Mouse (Mus musculus) adrenal gland, postnatal 14 days (tissue): ENCODE results near the gene Gtpbp1. TPM values are rescaled to one million over a fixed set of nuclear protein-coding genes. Genes with fewer than 3 reads are reported as not detected.

Experiments used
- DNase-seq: peaks from one replicate; pipeline ENCODE4 v3.0.0; 2021; ENCODE audit warnings: mixed read lengths
- total RNA-seq: library from RNA; stranded (reverse); gene quantifications from 2 replicates; pipeline ENCODE4 v1.2.3, GENCODE M21; 2021

The Gtpbp1 gene
- total RNA-seq, 1 experiment from 2014 or later: 26.1 TPM

DNA sequence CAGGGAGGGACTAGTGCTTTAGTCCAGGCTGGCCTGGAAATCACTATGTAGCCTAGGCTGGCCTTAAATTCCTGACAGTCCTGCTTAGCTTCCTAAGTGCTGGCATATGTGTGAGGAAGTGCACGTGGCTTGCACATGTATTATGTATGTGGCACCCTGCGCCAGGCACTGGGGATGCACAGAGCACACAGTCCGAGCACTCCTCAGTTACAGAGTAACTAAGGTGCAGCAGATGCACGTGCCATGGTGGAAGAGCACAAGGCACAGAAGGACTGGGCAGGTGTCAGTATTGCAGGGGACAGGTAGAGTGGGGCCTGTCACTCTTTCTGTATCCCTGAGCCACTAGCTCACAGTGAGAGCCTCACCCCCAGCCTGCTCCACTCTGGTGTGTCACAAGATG lies 64.5 kb downstream of the Gtpbp1 start:
- DNase-seq: no peak

- no peak for DNase-seq
Measured at GRCm38 (mm10) chr15:79755977-79756625, 65.5 kb downstream of the Gtpbp1 start.

- DNase-seq: no peak
Measured at GRCm38 (mm10) chr15:79757118-79757517, 66.5 kb downstream of the Gtpbp1 start.

GRCm38 (mm10) chr15:79760956-79761355 lies 70.3 kb downstream of the Gtpbp1 start:
- no peak for DNase-seq

DNA sequence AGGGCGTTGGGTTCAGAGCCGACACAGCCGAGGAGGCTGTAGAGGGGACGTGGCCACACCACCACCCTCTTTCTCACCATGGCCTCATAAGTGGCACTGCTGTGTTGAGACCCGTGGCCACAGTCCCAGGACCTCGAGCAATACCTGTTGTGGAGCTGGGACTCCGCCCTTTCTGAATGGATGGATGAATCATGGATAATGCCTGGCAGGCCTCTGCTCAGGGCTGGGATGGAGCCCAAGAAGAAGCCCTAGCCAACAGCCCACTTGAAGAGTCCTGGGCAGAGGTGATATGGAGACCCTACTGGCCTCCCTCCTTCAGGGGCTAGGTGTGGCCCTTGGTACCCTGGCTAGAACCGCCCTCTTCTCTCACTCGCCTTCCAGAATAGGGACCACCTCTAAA lies 72.4 kb downstream of the Gtpbp1 start:
- DNase-seq: no peak

DNA sequence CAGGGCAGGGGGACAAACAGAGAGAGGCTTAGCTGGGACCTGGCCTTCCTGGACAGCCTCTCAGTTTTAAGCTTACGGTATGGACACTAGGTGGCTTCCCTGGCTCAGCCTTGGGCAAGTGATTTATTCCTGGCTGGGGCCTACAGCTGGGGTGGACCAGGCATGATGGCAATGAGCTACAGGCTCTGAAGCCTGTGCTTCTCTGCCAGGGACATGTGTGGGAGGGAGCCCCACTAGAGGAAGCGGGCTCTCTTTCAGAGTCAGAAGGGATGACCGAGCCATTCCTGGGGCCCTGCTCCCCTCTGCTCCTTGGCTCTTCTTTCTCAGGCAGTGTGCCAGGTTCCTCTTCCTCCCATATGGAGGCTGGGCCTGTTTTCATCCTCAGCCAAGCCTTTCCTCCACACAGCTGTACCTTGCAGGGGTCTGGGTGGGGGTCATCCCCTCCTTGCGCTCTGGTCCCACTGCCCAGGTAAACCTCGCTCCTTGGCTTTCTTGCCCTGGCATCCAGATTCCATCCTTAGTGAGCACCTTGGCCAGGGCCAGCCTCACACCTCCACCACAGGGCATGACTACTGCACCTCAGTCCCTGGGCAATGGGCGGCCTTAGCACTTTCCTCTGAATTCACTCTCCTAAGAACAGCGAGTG lies 73.1 kb downstream of the Gtpbp1 start:
- peak; percentile 44 for DNase-seq

DNA sequence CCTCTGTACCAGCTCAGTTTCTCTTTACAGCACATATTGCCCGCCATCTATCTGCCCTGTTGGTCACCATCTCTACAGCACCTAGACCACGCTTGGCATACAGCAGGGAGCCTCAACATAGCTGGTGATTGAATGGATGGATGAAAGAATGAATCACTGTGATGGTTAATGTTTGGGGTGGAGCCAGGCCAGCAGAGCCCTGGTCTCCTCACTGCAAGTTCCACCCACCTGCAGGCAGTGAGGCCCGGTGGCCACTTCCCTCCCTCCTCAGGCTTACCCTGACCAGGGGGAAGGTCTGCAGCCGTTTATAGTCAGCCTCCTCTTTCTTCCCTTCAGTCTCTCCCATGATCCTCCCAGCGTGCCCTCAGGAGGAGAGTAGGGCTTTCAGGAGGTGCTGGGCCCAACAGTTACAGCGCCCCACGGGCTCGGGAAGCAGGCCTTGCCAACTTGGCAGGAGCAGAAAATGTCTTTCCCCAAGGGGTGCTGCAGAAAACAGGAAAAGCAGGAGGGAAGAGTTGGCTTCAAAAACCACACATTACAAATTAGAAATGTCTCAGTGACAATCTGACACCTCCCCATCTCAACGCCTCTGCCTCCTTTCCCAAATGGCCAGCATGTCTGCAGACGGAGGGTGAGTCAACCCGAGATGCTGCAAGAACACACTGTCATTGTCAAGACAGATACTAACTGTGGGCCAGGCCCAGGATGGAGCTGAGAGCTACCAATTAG lies 74.1 kb downstream of the Gtpbp1 start:
- no peak for DNase-seq

GRCm38 (mm10) chr15:79765361-79765760 lies 74.7 kb downstream of the Gtpbp1 start:
- DNase-seq: peak; percentile 64

DNA sequence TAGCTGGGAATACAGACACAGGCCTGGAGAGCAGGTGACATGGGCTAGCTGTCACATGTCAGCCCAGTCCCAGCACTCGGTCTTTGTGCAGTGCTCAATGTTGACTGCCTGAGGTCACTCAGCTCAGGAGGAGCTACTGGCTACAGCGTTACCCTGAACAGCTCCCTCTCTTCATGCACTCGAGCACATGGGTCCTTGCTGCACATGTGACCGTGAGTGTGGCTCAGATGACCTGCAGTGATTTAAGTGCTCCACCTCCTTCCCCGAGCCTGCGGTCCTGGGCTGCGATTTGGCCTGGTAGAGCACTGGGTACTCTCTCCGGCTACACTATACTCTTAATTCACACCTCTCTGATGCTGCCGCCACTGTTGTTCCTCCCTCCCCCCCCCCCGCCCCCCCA lies 75.5 kb downstream of the Gtpbp1 start:
- no peak for DNase-seq

DNA sequence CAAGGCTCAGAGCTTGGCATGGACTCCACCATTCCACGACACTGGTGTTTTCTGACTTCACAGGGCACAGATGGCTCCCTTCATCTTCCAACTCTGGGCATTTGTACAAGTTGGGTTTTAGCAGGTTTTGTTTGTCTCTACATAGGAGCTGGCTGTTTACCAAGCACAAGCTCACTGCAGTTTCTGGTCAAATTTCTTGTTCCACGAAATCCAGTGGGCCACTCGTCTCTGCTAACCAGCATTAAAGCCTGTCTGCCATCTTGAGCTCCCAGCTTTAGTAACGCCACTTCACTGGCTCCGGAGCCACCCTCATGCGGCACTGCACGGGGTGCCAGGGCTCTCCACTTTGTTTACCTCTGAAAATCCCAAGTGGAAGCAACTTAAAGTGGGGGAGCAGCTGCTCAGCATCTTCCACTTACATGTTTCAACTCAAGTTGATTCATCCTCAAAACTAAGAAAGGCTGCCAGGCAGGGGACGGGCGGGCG lies 76.0 kb downstream of the Gtpbp1 start:
- DNase-seq: no peak

DNA sequence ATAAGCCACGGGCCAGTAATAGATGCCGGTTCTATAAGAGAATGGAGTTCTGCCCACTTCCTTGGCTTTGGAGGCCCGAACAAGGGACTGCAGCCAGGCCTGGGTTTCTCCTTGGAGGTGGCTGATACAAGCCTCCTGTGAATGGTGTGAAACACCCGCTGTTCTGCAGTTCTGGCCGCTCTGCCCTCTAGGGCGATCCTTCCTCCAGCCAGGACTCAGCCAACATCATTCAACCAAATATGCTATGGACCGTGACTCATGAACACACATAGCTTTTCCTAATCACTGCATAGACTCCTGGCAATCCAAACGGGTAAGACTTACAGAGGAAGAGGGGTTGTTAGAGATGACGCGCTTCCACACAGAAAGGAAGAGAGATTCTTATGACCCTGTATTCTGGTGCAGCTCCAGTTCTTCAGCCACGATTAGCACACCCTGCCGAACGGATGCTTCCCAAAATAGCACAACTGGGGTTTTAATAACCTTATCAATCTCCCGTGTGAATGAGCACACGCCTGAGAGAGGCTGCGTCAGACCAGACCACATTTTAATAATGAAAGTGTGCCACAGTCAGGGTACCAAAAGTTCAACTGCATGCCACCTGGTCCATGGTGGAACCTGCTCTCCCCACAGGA lies 76.8 kb downstream of the Gtpbp1 start:
- DNase-seq: no peak

- no peak for DNase-seq
Measured at GRCm38 (mm10) chr15:79768302-79768701, 77.7 kb downstream of the Gtpbp1 start.

- DNase-seq: no peak
Measured at GRCm38 (mm10) chr15:79770629-79771240, 80.1 kb downstream of the Gtpbp1 start.

Other genes starting within 250 kb of the Gtpbp1 start
- 66.7 and 85.8 TPM in 2 replicates for gene Csnk1e, start 235.3 kb upstream of the Gtpbp1 start, total RNA-seq
- gene Kcnj4, start 185.6 kb upstream of the Gtpbp1 start, total RNA-seq: 0.19 and 0.23 TPM in 2 replicates
- 6.8 and 7.3 TPM in 2 replicates for gene Kdelr3, start 174.4 kb upstream of the Gtpbp1 start, total RNA-seq
- 281 and 315 TPM in 2 replicates for gene Ddx17, start 144.1 kb upstream of the Gtpbp1 start, total RNA-seq
- gene Dmc1, start 85.7 kb upstream of the Gtpbp1 start, total RNA-seq: 3.1 TPM in 2 replicates
- 2.6 and 4.8 TPM in 2 replicates for gene Fam227a, start 31.9 kb upstream of the Gtpbp1 start, total RNA-seq
- gene Cby1, start 31.6 kb upstream of the Gtpbp1 start, total RNA-seq: 21.9 and 24.8 TPM in 2 replicates
- 116 and 120 TPM in 2 replicates for gene Tomm22, start 20.0 kb upstream of the Gtpbp1 start, total RNA-seq
- gene Josd1, start 2.9 kb upstream of the Gtpbp1 start, total RNA-seq: 38.0 and 43.9 TPM in 2 replicates
- 61.1 and 78.0 TPM in 2 replicates for gene Sun2, start 51.7 kb downstream of the Gtpbp1 start, total RNA-seq
- 16.6 and 20.1 TPM in 2 replicates for gene Dnal4, start 87.0 kb downstream of the Gtpbp1 start, total RNA-seq
- gene Nptxr, start 113.9 kb downstream of the Gtpbp1 start, total RNA-seq: 7.0 and 8.4 TPM in 2 replicates
- 0.71 and 0.96 TPM in 2 replicates for gene Npcd, start 143.4 kb downstream of the Gtpbp1 start, total RNA-seq
- gene Cbx6, start 143.8 kb downstream of the Gtpbp1 start, total RNA-seq: 60.1 and 64.8 TPM in 2 replicates
- 19.8 and 38.2 TPM in 2 replicates for gene Apobec3, start 200.8 kb downstream of the Gtpbp1 start, total RNA-seq